Mouse (Mus musculus): ENCODE results near the gene Chd5.
A peak's percentile ranks its signal among the peaks of the same experiment; 100 is the strongest.

The Chd5 gene

GRCm38 (mm10) chr4:152318517-152319234 lies 19.8 kb upstream of the Chd5 start, which contains the start of gene Rnf207:
TSS of gene Rnf207 (minus strand) at chr4:152318993.
- peak in 1 of 2 experiments; percentile 61 for DNase-seq

- no peak for DNase-seq
These were observed 17.0 kb upstream of the Chd5 start for GRCm38 (mm10) chr4:152321464-152321863.

- no peak for DNase-seq
These were observed 13.5 kb upstream of the Chd5 start for GRCm38 (mm10) chr4:152324641-152325562.

GRCm38 (mm10) chr4:152325574-152326411 lies 12.7 kb upstream of the Chd5 start, which contains the start of gene Rpl22:
TSS of gene Rpl22 (plus strand) at chr4:152325742.
- DNase-seq, result peak; percentile 95 to 97

- no peak for DNase-seq
These were observed 11.9 kb upstream of the Chd5 start for GRCm38 (mm10) chr4:152326543-152326942.

- DNase-seq, result peak in 1 of 2 experiments; percentile 51
These were observed 9.8 kb upstream of the Chd5 start for GRCm38 (mm10) chr4:152328691-152329090.

- peak; percentile 70 to 80 for DNase-seq
These were observed 5.5 kb upstream of the Chd5 start for GRCm38 (mm10) chr4:152332952-152333351.

- no peak for DNase-seq
These were observed 4.9 kb upstream of the Chd5 start for GRCm38 (mm10) chr4:152333587-152333986.

- DNase-seq, result no peak
These were observed 679 bp upstream of the Chd5 start for GRCm38 (mm10) chr4:152337772-152338171.

GRCm38 (mm10) chr4:152339293-152339790 lies 891 bp downstream of the Chd5 start:
- DNase-seq, result no peak

GRCm38 (mm10) chr4:152340584-152341284 lies 2.3 kb downstream of the Chd5 start:
- peak in 1 of 2 experiments; percentile 41 for DNase-seq

- DNase-seq, result peak in 1 of 2 experiments; percentile 32
These were observed 4.8 kb downstream of the Chd5 start for GRCm38 (mm10) chr4:152343296-152343695.

- DNase-seq, result peak in 1 of 2 experiments; percentile 25
These were observed 6.2 kb downstream of the Chd5 start for GRCm38 (mm10) chr4:152344651-152345050.

GRCm38 (mm10) chr4:152345120-152345889 lies 6.9 kb downstream of the Chd5 start:
- DNase-seq, result peak; percentile 71 to 79

GRCm38 (mm10) chr4:152349837-152350381 lies 11.5 kb downstream of the Chd5 start:
- DNase-seq, result no peak

- DNase-seq, result no peak
These were observed 12.4 kb downstream of the Chd5 start for GRCm38 (mm10) chr4:152350722-152351421.

- DNase-seq, result peak in 1 of 2 experiments; percentile 41
These were observed 13.2 kb downstream of the Chd5 start for GRCm38 (mm10) chr4:152351422-152352305.

GRCm38 (mm10) chr4:152353886-152354637 lies 15.6 kb downstream of the Chd5 start:
- peak in 1 of 2 experiments; percentile 25 for DNase-seq

All from lung, postnatal 4 days (tissue).